Mouse (Mus musculus) lung, embryonic 14.5 days (tissue): ENCODE measurements around the gene Nipa2. TPM values are rescaled to one million over a fixed set of nuclear protein-coding genes. Genes with fewer than 3 reads are reported as not detected.

Experiments
- ATAC-seq: fragments of 200-750 bp; cut with Nextera tagmentation; 2 replicates; pipeline ENCODE4 v1.8.0; 2017; ENCODE audit warnings: mild to moderate bottlenecking, moderate TSS enrichment, moderate library complexity; ENCODE audit not compliant: insufficient read depth
- DNase-seq: peaks from one replicate; pipeline ENCODE4 v3.0.0-alpha.2; 2015
- H3K27ac ChIP-seq: fragments of 300-500 bp; sonication (generic); 2 replicates; pipeline ENCODE4 v1.5.1; 2014; ENCODE audit warnings: low read depth, mild to moderate bottlenecking, moderate library complexity
- H3K27me3 ChIP-seq: fragments of 300-500 bp; sonication (generic); 2 replicates; pipeline ENCODE4 v1.6.1; 2014; ENCODE audit warnings: low read length, control low read depth; ENCODE audit not compliant: insufficient read depth
- H3K36me3 ChIP-seq: fragments of 300-500 bp; sonication (generic); 2 replicates; pipeline ENCODE4 v1.6.1; 2014; ENCODE audit warnings: control low read depth; ENCODE audit not compliant: insufficient read depth
- H3K4me1 ChIP-seq: fragments of 300-500 bp; sonication (generic); 2 replicates; pipeline ENCODE4 v1.6.1; 2014; ENCODE audit warnings: antibody characterized with exemption, control low read depth; ENCODE audit not compliant: insufficient read depth
- H3K4me2 ChIP-seq: fragments of 300-500 bp; sonication (generic); 2 replicates; pipeline ENCODE4 v1.6.1; 2014; ENCODE audit warnings: mild to moderate bottlenecking
- H3K4me3 ChIP-seq: fragments of 300-500 bp; sonication (generic); 2 replicates; pipeline ENCODE4 v1.5.1; 2014; ENCODE audit warnings: low read depth, low read length
- H3K9ac ChIP-seq: fragments of 300-500 bp; sonication (generic); 2 replicates; pipeline ENCODE4 v1.6.1; 2014
- H3K9me3 ChIP-seq: fragments of 300-500 bp; sonication (generic); 2 replicates; pipeline ENCODE4 v1.6.1; 2016; ENCODE audit warnings: low read depth, low read length, control low read depth
- CTCF ChIP-seq: IDR thresholded peaks from 2 replicates; pipeline ENCODE4 v1.5.1; 2016; ENCODE audit warnings: antibody characterized with exemption, low read depth
- WGBS: fragments of 180-500 bp; shearing (Covaris S2); extraction: QIAGEN DNeasy Blood & Tissue Kit; methylation state at CpG from one replicate; pipeline ENCODE4 v1.1.7; 2014; 5-methylcytosine and 5-hydroxymethylcytosine counted together
- polyA plus RNA-seq: library from polyadenylated mRNA; unstranded; fragments of >200 nt; fragmentation: Nextera tagmentation; extraction: Ambion mirVana; gene quantifications from 2 replicates; pipeline ENCODE4 v1.2.1, GENCODE M21; 2014

Gene Nipa2
- 55.8 and 57.8 TPM in 2 replicates for polyA plus RNA-seq

DNA sequence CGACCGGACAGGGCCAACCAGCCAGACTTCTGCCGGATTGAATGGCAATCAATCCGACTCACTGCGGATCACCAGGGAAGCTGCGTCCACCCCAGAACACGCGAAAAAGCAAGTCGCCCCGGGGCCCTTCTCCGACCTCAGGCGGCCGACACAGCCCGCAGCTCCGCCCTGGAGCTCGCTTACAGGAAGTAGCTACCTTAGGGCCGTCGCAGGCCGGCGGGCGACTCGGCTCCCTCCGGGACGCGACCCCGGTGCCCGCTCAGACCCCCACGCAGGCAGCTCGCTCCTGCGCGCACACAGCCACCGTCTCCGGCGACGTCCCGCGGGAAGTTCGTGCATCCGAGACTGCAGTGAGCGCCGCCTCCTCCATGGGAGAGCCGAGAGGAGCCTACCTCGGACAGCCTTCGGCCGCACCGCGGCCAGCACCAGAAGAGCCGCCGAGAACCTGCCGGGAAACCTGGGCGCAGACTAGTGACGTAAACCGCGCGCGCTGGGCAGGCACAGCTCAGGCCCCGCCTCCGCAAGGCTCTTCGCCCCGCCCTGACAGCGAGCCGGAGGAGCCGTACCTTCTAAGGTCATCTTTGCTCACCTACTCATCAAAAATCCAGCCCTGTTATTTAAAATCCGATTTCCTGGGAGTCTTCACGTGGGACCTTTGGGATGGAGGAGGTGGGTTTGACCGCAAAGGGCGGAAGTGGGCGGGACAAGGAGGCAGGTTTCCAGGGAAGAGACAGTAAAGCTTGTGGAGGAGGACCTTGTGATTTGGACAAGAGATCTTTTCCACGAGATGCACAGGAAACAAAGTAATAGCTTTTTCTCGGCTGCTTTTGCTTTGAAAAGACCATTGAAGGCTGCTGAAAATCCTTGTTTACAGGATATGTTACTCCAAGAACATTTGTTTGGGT, at the start of gene Nipa2:
Gene Nipa2, minus strand, starts transcription at position 473 of the 905 bp plus-strand sequence.
- Histone ChIP-seq H3K4me1 (peaks cover 3% of the 10 kb centered on the region; the same call in 1 of the 2 replicates), H3K9ac (peak within 1 kb of the TSS; percentile 90), H3K36me3 (0 out of 2 replicates have a peak, but pooled peaks cover 11% of the 10 kb centered on the region), H3K9me3 (no peaks in the 10 kb centered on the region), H3K27me3 (no peaks in the 10 kb centered on the region), H3K4me3 (peak within 1 kb of the TSS; percentile 91), H3K27ac (peak within 1 kb of the TSS; percentile 95), H3K4me2 (peak within 1 kb of the TSS; percentile 71)
- ATAC-seq (peak; percentile 98), DNase-seq (peak; percentile 96)
- TF ChIP-seq CTCF = no peak
- under 1% methylated on average over 70 of the region's 70 CpGs for WGBS

DNA sequence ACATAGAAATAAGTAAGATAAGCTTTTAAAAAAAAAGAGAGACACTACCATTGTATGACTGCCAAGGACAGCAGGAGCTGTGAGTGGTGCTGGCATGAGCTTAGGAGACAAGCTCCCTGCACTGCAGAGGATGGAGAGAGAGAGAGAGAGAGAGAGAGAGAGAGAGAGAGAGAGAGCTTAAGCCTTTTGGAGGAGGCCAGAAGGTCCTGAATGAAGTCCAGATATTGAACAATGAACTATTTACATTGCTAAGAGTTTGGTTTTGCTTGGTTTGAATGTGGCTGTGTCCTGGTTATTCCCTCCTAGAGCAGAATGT, 48.7 kb upstream of the Nipa2 start:
- H3K4me2 ChIP-seq = no peak overlapping the region
- H3K4me1 ChIP-seq = no peaks in the 10 kb centered on the region
- peak; percentile 20 for DNase-seq
- no peaks in the 10 kb centered on the region for H3K27me3 ChIP-seq
- no peaks in the 10 kb centered on the region for H3K36me3 ChIP-seq
- no peak overlapping the region for H3K4me3 ChIP-seq
- no peak overlapping the region for H3K9ac ChIP-seq
- TF ChIP-seq CTCF = no peak
- no peaks in the 10 kb centered on the region for H3K9me3 ChIP-seq
- H3K27ac ChIP-seq = no peak overlapping the region
- ATAC-seq = peak; percentile 52; the same call in 1 of the 2 replicates

DNA sequence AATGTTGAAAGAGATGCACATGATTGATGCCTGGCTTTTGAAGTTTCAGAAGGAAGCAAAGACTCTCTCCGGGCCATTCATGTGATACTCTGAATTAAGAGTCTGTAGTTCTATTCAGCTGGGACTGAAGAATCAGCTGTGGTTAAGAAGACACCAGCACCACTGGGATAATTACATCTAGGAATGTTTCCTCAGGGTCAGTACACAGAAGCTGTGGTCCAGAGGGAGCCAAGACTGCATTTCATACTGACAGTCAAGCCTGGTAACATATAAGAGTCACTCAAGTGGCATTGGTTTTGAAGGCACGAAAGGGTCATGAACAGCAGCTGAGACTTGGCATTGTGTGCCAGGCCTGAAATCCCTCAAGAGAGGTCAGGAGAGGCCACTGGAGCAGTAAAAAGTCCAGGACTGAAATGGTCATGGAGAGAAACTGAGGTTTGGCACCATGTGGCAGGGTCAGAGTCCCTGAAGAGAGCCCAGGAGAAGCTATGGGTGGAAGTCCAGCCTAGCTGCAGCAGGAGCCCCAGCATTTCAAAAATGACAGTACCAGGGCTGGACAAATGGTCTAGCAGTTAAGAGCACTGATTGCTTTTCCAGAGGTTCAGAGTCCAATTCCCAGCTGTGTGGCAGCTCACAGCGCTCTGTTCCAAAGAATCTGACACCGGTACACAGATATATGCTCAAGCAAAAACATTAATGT, 48.2 kb upstream of the Nipa2 start:
- Histone ChIP-seq H3K27me3 (no peaks in the 10 kb centered on the region), H3K27ac (no peak overlapping the region), H3K9me3 (no peaks in the 10 kb centered on the region), H3K4me1 (no peaks in the 10 kb centered on the region), H3K4me3 (no peak overlapping the region), H3K9ac (no peak overlapping the region), H3K4me2 (no peak overlapping the region), H3K36me3 (no peaks in the 10 kb centered on the region)
- DNase-seq = no peak
- peak; percentile 52; the same call in 1 of the 2 replicates for ATAC-seq
- no peak for TF ChIP-seq CTCF
- 75% methylated on average over 4 of the region's 4 CpGs for WGBS

DNA sequence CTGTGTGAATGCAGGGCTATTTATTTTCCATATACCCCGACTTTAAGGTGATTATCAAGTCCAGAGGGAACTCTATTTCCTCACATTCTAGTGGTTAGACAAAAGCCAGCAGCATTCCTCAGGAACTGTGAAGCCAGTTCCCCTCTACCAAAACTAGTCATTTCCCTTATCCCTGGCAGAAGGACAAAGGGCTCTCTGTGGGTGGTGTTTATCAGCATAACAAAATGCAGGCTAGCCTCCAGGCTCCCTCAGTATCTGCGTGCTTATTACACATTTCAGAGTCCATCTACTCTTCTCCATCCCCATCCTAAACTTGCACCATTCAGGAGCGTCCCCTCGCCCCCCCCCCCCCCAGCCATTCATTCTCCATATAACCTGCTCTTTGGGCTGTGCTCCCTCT, 36.7 kb upstream of the Nipa2 start:
- TF ChIP-seq CTCF = no peak

DNA sequence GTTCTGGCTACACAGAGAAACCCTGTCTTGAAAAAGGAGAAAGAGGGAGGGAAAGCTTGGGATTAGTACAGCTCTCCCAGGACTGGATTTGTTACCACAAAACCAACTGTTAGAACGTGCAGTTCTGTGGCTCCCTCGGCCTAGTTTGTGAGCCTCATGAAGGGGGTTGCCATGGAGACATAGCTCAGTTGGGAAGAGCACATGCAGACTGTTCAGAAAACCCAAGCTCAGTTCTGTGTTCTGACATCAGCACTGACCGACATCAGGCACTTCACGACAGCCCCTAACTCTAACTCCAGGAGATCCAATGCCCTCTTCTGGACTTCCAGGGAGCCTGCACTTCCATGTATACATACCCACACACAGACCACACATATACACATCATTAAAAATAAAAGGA, 32.7 kb upstream of the Nipa2 start:
- Histone ChIP-seq H3K27ac (no peak overlapping the region), H3K4me2 (no peak overlapping the region), H3K36me3 (no peaks in the 10 kb centered on the region), H3K4me1 (no peaks in the 10 kb centered on the region), H3K27me3 (no peaks in the 10 kb centered on the region), H3K9me3 (no peaks in the 10 kb centered on the region), H3K4me3 (no peak overlapping the region), H3K9ac (no peak overlapping the region)
- TF ChIP-seq CTCF = no peak
- WGBS = 57% methylated on average over 4 of the region's 4 CpGs
- ATAC-seq = no peak
- DNase-seq = no peak

More for the DNA sequence above, 36.7 kb upstream of the Nipa2 start:
- no peaks in the 10 kb centered on the region for H3K9me3 ChIP-seq
- H3K4me1 ChIP-seq = no peaks in the 10 kb centered on the region
- H3K4me3 ChIP-seq = no peak overlapping the region
- no peaks in the 10 kb centered on the region for H3K36me3 ChIP-seq
- ATAC-seq (no peak), DNase-seq (no peak)
- H3K27ac ChIP-seq = no peak overlapping the region
- 36% methylated on average over 4 of the region's 4 CpGs for WGBS
- no peaks in the 10 kb centered on the region for H3K27me3 ChIP-seq
- no peak overlapping the region for H3K4me2 ChIP-seq
- no peak overlapping the region for H3K9ac ChIP-seq

DNA sequence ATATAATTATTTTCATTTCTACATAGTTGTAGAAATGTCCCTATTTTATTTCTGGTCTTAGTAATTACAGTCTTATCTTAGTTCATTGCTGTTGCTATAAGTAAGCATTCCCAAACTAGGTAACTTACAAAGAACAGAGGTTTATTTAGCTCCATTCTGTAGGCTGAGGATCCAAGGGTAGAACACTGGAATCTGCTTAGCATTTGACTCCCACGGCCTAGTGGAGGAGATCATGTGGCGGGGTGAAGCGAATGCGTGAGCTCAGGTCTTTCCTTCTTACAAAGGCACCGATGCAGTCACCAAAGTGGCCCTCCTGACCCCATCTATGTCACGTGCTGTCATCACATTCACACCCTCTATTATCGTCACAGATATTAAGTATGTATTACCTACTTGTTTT, 29.6 kb upstream of the Nipa2 start:
- Histone ChIP-seq H3K36me3 (no peaks in the 10 kb centered on the region), H3K4me3 (no peak overlapping the region), H3K27me3 (no peaks in the 10 kb centered on the region), H3K4me2 (no peak overlapping the region), H3K27ac (no peak overlapping the region), H3K4me1 (no peaks in the 10 kb centered on the region), H3K9me3 (no peaks in the 10 kb centered on the region), H3K9ac (no peak overlapping the region)
- no peak for DNase-seq
- WGBS = 86% methylated on average over 7 of the region's 7 CpGs
- ATAC-seq = no peak
- no peak for TF ChIP-seq CTCF

DNA sequence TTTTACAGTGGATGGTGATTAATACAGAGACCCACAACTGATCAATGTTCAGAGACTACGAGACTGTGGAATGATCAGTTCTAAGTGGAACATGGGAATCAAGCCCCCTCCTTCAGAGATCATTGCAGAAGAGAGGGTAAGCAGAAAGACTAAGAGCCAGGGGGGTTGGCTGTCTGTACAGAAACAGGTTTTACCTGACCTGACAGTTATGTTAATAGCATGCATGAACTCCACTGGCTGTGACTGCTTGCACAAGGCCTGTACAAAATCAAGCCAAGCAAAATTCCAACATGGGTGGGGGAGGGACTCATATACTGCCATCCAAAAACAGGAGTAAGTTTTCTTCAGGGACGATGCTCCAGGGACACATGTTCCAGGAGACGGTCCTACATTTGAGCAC, 28.9 kb upstream of the Nipa2 start:
- Histone ChIP-seq H3K27ac (no peak overlapping the region), H3K9me3 (no peaks in the 10 kb centered on the region), H3K4me1 (no peaks in the 10 kb centered on the region), H3K4me2 (no peak overlapping the region), H3K9ac (no peak overlapping the region), H3K36me3 (no peaks in the 10 kb centered on the region), H3K27me3 (no peaks in the 10 kb centered on the region), H3K4me3 (no peak overlapping the region)
- 90% methylated on average over 3 of the region's 3 CpGs for WGBS
- no peak for TF ChIP-seq CTCF
- DNase-seq = no peak
- no peak for ATAC-seq
